Mouse (Mus musculus): ENCODE measurements at regions not wholly inside any gene's neighbourhood (a gene's known extent, or its start where the extent isn't known, plus 50 kb on each side); places are given as distances from the start of the nearest gene placed in this dataset.
A peak's percentile ranks its signal among the peaks of the same experiment; 100 is the strongest.

DNA sequence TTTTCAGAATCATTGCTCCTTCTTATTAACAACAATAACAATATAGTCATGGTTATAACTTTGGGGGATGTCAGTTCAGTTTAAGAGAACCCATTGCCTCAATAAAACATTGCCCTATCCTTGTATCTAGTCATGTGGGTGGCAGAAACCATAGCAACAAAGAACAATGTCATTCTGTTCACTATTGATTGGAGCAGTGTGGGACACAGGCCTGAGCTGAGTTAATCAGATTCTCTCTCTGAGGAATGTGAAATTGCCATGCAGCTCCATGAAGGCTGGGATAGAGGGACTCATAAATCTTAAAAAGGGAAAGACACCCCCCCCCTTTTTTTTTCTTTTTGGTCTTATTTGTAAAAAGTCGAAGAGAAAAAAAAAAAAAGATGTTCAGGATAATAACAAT, 165.4 kb upstream of the Pet2 start:
- 31% methylated on average over 1 of the region's 1 CpGs for WGBS
- no peaks in the 10 kb centered on the region for H3K4me1 ChIP-seq
- no peak overlapping the region for H3K9ac ChIP-seq
- H3K9me3 ChIP-seq, result no peaks in the 10 kb centered on the region
- H3K4me3 ChIP-seq, result no peak overlapping the region
- H3K27me3 ChIP-seq, result no peaks in the 10 kb centered on the region
- H3K27ac ChIP-seq, result no peak overlapping the region
- 0 out of 2 replicates have a peak, but pooled peaks have one; percentile 56 for ATAC-seq (ENCODE audit: insufficient number of reproducible peaks, insufficient read depth, low FRiP score, low TSS enrichment)
- no peak overlapping the region for H3K4me2 ChIP-seq (replicated peaks)
- H3K36me3 ChIP-seq, result no peaks in the 10 kb centered on the region

DNA sequence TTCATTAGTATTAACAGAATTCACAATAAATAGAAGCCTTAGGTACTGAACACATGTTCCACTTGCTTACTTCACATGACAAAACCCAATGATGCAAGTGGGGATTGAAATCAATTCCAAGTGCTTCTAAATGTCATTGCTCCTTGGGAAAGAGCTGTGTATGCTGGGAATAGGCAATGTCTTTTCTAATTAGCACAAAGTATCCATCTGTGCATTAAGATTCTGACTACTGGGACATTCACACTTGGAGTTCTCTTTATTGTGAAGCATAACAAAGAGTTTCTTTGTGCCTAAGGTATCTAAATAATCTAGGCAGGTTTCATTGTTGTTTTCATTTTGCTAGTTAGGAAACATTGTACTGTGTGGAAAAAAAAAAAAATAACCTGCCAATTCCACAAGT, 149.8 kb upstream of the Pet2 start:
- no peaks in the 10 kb centered on the region for H3K27me3 ChIP-seq
- no peak overlapping the region for H3K9ac ChIP-seq
- no peaks in the 10 kb centered on the region for H3K36me3 ChIP-seq
- ATAC-seq (ENCODE audit: insufficient number of reproducible peaks, insufficient read depth, low FRiP score, low TSS enrichment), result no peak
- H3K27ac ChIP-seq, result no peak overlapping the region
- no peaks in the 10 kb centered on the region for H3K4me1 ChIP-seq
- no peaks in the 10 kb centered on the region for H3K9me3 ChIP-seq
- no peak overlapping the region for H3K4me2 ChIP-seq (replicated peaks)
- no peak overlapping the region for H3K4me3 ChIP-seq

Measured in embryonic facial prominence, embryonic 12.5 days (tissue).